Mouse (Mus musculus): ENCODE results near the gene Lsm7. TPM values are rescaled to one million over a fixed set of nuclear protein-coding genes. Genes with fewer than 3 reads are reported as not detected.

Lsm7 gene
- polyA plus RNA-seq, 1 experiment from 2014 or later: 358 TPM

GRCm38 (mm10) chr10:80896581-80897485 is 41.8 kb upstream of the Lsm7 start:
- Histone ChIP-seq H3K36me3 (peaks cover 33% of the 10 kb centered on the region), H3K4me3 (no peak overlapping the region), H3K9me3 (replicated peaks) (no peaks in the 10 kb centered on the region), H3K27ac (no peak overlapping the region; the same call in 1 of the 2 replicates), H3K4me1 (peaks cover 39% of the 10 kb centered on the region), H3K27me3 (ENCODE audit: low read depth, poor library complexity, severe bottlenecking) (0 out of 2 replicates have a peak, but pooled peaks cover 11% of the 10 kb centered on the region)
- 69% methylated on average over 24 of the region's 24 CpGs for WGBS
- no peak for DNase-seq (ENCODE audit: low spot score)

GRCm38 (mm10) chr10:80895697-80896096 is 40.7 kb upstream of the Lsm7 start:
- H3K9me3 ChIP-seq (replicated peaks): no peaks in the 10 kb centered on the region
- 84% methylated on average over 6 of the region's 6 CpGs for WGBS
- no peak for DNase-seq (ENCODE audit: low spot score)
- H3K27ac ChIP-seq: no peak overlapping the region
- H3K4me3 ChIP-seq: 0 out of 2 replicates have a peak overlapping the region, but pooled peaks have one; percentile 16
- H3K4me1 ChIP-seq: peaks cover 35% of the 10 kb centered on the region
- 0 out of 2 replicates have a peak, but pooled peaks cover 11% of the 10 kb centered on the region for H3K27me3 ChIP-seq (ENCODE audit: low read depth, poor library complexity, severe bottlenecking)
- H3K36me3 ChIP-seq: peaks cover 27% of the 10 kb centered on the region

- 90% methylated on average over 7 of the region's 7 CpGs for WGBS
- no peak for DNase-seq (ENCODE audit: low spot score)
- H3K27me3 ChIP-seq (ENCODE audit: low read depth, poor library complexity, severe bottlenecking): peaks cover 16% of the 10 kb centered on the region
Observed at GRCm38 (mm10) chr10:80895100-80895499, 40.1 kb upstream of the Lsm7 start.

GRCm38 (mm10) chr10:80887181-80887580 is 32.2 kb upstream of the Lsm7 start:
- Histone ChIP-seq H3K36me3 (no peaks in the 10 kb centered on the region), H3K9me3 (replicated peaks) (no peaks in the 10 kb centered on the region), H3K4me3 (no peak overlapping the region), H3K27ac (no peak overlapping the region), H3K4me1 (peaks cover 7% of the 10 kb centered on the region), H3K27me3 (ENCODE audit: low read depth, poor library complexity, severe bottlenecking) (peaks cover 35% of the 10 kb centered on the region)
- no peak for DNase-seq (ENCODE audit: low spot score)
- WGBS: 81% methylated on average over 11 of the region's 11 CpGs

More at GRCm38 (mm10) chr10:80895100-80895499, 40.1 kb upstream of the Lsm7 start:
- H3K9me3 ChIP-seq (replicated peaks): no peaks in the 10 kb centered on the region
- H3K4me1 ChIP-seq: peaks cover 35% of the 10 kb centered on the region
- H3K27ac ChIP-seq: no peak overlapping the region
- H3K36me3 ChIP-seq: peaks cover 27% of the 10 kb centered on the region
- H3K4me3 ChIP-seq: no peak overlapping the region

GRCm38 (mm10) chr10:80881301-80881700 is 26.3 kb upstream of the Lsm7 start:
- peak; percentile 86 for DNase-seq (ENCODE audit: low spot score)
- 29% methylated on average over 10 of the region's 10 CpGs for WGBS
- Histone ChIP-seq H3K27ac (no peak overlapping the region), H3K4me1 (peaks cover 7% of the 10 kb centered on the region), H3K36me3 (no peaks in the 10 kb centered on the region), H3K27me3 (ENCODE audit: low read depth, poor library complexity, severe bottlenecking) (no peaks in the 10 kb centered on the region), H3K9me3 (replicated peaks) (no peaks in the 10 kb centered on the region), H3K4me3 (no peak overlapping the region)

GRCm38 (mm10) chr10:80880901-80881300 is 25.9 kb upstream of the Lsm7 start:
- H3K9me3 ChIP-seq (replicated peaks): no peaks in the 10 kb centered on the region
- H3K4me1 ChIP-seq: peaks cover 9% of the 10 kb centered on the region
- no peaks in the 10 kb centered on the region for H3K36me3 ChIP-seq
- H3K27ac ChIP-seq: no peak overlapping the region
- H3K4me3 ChIP-seq: no peak overlapping the region
- WGBS: 74% methylated on average over 2 of the region's 2 CpGs
- no peaks in the 10 kb centered on the region for H3K27me3 ChIP-seq (ENCODE audit: low read depth, poor library complexity, severe bottlenecking)
- no peak for DNase-seq (ENCODE audit: low spot score)

- Histone ChIP-seq H3K27me3 (ENCODE audit: low read depth, poor library complexity, severe bottlenecking) (no peaks in the 10 kb centered on the region), H3K4me3 (no peak overlapping the region), H3K9me3 (replicated peaks) (no peaks in the 10 kb centered on the region), H3K4me1 (peaks cover 9% of the 10 kb centered on the region), H3K27ac (no peak overlapping the region), H3K36me3 (no peaks in the 10 kb centered on the region)
- peak; percentile 82 for DNase-seq (ENCODE audit: low spot score)
- 20% methylated on average over 5 of the region's 5 CpGs for WGBS
Observed at GRCm38 (mm10) chr10:80880131-80880641, 25.2 kb upstream of the Lsm7 start.

GRCm38 (mm10) chr10:80876594-80876993 is 21.6 kb upstream of the Lsm7 start:
- H3K27me3 ChIP-seq (ENCODE audit: low read depth, poor library complexity, severe bottlenecking): 0 out of 2 replicates have a peak, but pooled peaks cover 4% of the 10 kb centered on the region
- 27% methylated on average over 3 of the region's 3 CpGs for WGBS
- H3K27ac ChIP-seq: peak overlapping the region; percentile 25; the same call in 1 of the 2 replicates
- no peaks in the 10 kb centered on the region for H3K9me3 ChIP-seq (replicated peaks)
- H3K36me3 ChIP-seq: no peaks in the 10 kb centered on the region
- H3K4me3 ChIP-seq: no peak overlapping the region
- no peak for DNase-seq (ENCODE audit: low spot score)
- peaks cover 9% of the 10 kb centered on the region for H3K4me1 ChIP-seq

GRCm38 (mm10) chr10:80876028-80876427 is 21.0 kb upstream of the Lsm7 start:
- H3K27me3 ChIP-seq (ENCODE audit: low read depth, poor library complexity, severe bottlenecking): 0 out of 2 replicates have a peak, but pooled peaks cover 4% of the 10 kb centered on the region
- no peaks in the 10 kb centered on the region for H3K9me3 ChIP-seq (replicated peaks)
- no peak overlapping the region for H3K27ac ChIP-seq
- WGBS: 30% methylated on average over 5 of the region's 5 CpGs
- H3K4me3 ChIP-seq: no peak overlapping the region
- DNase-seq (ENCODE audit: low spot score): peak; percentile 59
- peaks cover 9% of the 10 kb centered on the region for H3K4me1 ChIP-seq
- no peaks in the 10 kb centered on the region for H3K36me3 ChIP-seq

GRCm38 (mm10) chr10:80874035-80874434 is 19.0 kb upstream of the Lsm7 start:
- no peak for DNase-seq (ENCODE audit: low spot score)
- Histone ChIP-seq H3K36me3 (no peaks in the 10 kb centered on the region), H3K27ac (no peak overlapping the region), H3K4me3 (no peak overlapping the region), H3K27me3 (ENCODE audit: low read depth, poor library complexity, severe bottlenecking) (0 out of 2 replicates have a peak, but pooled peaks cover 4% of the 10 kb centered on the region), H3K4me1 (peaks cover 9% of the 10 kb centered on the region), H3K9me3 (replicated peaks) (no peaks in the 10 kb centered on the region)
- WGBS: 85% methylated on average over 9 of the region's 9 CpGs

GRCm38 (mm10) chr10:80871581-80871980 is 16.6 kb upstream of the Lsm7 start, which contains the start of gene Tmprss9:
Tmprss9 (plus strand) TSS chr10:80871848.
- Histone ChIP-seq H3K36me3 (peaks cover 22% of the 10 kb centered on the region), H3K4me1 (peaks cover 5% of the 10 kb centered on the region), H3K27ac (no peak within 1 kb of the TSS), H3K27me3 (ENCODE audit: low read depth, poor library complexity, severe bottlenecking) (0 out of 2 replicates have a peak, but pooled peaks cover 4% of the 10 kb centered on the region), H3K4me3 (no peak within 1 kb of the TSS), H3K9me3 (replicated peaks) (no peaks in the 10 kb centered on the region)
- 36% methylated on average over 9 of the region's 9 CpGs for WGBS
- DNase-seq (ENCODE audit: low spot score): no peak

GRCm38 (mm10) chr10:80870993-80871392 is 16.0 kb upstream of the Lsm7 start:
- 56% methylated on average over 6 of the region's 6 CpGs for WGBS
- no peaks in the 10 kb centered on the region for H3K9me3 ChIP-seq (replicated peaks)
- no peak for DNase-seq (ENCODE audit: low spot score)
- H3K36me3 ChIP-seq: peaks cover 26% of the 10 kb centered on the region
- no peak overlapping the region for H3K4me3 ChIP-seq
- H3K27me3 ChIP-seq (ENCODE audit: low read depth, poor library complexity, severe bottlenecking): 0 out of 2 replicates have a peak, but pooled peaks cover 4% of the 10 kb centered on the region
- H3K4me1 ChIP-seq: no peaks in the 10 kb centered on the region
- no peak overlapping the region for H3K27ac ChIP-seq

GRCm38 (mm10) chr10:80864446-80864845 is 9.4 kb upstream of the Lsm7 start:
- peaks cover 77% of the 10 kb centered on the region for H3K36me3 ChIP-seq
- DNase-seq (ENCODE audit: low spot score): no peak
- WGBS: 93% methylated on average over 16 of the region's 16 CpGs
- no peak overlapping the region for H3K27ac ChIP-seq
- H3K4me3 ChIP-seq: no peak overlapping the region
- no peaks in the 10 kb centered on the region for H3K4me1 ChIP-seq
- H3K27me3 ChIP-seq (ENCODE audit: low read depth, poor library complexity, severe bottlenecking): no peaks in the 10 kb centered on the region
- H3K9me3 ChIP-seq (replicated peaks): no peaks in the 10 kb centered on the region
